Mouse (Mus musculus) testis, postnatal 10 days (tissue): ENCODE results near the gene Tmem56.

Experiments
- DNase-seq: peaks from one replicate; pipeline ENCODE4 v3.0.0; 2021; ENCODE audit warnings: low spot score

The Tmem56 gene

DNA sequence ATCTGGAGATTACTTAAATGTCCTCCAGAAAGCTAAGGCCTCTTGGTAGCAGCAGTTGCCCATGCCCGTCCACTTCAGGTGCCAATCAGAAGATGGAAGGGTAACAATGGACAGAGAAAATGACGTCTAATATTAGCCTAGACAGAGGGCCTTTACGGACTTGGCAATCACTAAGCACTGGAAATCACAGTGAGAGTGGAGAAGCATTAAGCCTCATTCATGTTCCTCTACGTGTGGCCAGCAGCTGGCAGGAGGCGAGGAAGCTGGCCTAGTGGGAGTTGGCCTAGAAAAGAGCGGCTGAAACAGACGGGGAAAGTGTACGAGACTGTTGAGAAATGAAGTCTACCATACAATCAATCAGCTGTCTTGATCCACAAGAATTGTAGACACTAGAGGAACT, 43.8 kb downstream of the Tmem56 start:
- DNase-seq = no peak

DNA sequence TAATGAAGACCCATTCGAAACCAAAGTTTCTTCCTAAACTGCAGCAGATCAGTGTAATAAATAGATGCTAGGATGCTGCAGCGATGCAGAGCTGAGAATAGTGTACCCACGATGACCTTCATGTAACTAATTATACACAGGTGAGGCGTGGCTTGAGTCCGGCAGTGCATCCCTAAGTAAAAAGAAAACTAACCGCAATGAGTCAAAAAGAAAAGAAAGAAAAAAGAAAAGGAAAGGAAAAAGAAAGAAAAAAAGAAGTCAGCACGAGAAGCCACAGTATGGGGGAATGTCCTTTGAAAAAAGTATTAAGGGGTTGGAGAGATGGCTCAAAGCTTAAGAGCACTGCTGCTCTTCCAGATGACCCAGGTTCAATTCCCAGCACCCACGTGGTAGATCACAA, 58.1 kb downstream of the Tmem56 start:
- no peak for DNase-seq

DNA sequence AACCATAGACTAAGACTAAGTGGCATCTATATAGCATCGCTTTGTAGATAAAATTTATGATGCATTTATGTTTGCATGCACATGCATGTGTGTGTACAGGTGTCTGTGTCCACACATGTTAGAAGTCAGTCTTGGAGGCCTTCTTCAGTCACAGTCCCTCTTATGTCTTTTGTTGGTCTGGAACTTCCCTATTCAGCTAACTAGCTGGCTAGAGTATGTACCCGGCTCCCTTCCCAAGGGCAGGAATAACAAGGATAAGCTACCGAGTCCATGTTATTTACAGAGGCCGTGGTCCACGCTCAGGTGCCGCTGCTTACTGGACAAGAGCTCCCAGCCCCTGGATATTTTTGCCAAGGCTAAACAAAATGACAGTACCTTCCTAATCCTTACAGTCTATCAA, 58.7 kb downstream of the Tmem56 start:
- no peak for DNase-seq

DNA sequence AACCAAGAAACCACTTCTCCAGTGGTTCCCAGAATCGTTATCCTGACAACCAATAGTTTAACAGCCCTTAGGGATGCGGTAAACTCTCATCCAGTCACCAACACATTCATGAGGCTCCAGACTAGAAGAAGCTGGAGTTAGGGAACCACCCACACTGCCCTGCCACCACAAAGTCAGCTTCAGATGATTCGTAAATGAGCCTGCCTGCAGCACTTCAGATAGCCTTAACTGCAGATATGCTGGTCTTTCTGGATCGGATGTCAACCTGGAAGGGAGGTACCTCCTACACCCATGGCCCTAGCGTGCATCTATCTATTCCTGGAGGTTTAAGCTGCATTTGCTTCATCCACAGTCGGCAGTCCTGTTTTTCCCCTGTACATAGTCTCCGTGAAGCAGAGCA, 60.9 kb downstream of the Tmem56 start:
- no peak for DNase-seq

DNA sequence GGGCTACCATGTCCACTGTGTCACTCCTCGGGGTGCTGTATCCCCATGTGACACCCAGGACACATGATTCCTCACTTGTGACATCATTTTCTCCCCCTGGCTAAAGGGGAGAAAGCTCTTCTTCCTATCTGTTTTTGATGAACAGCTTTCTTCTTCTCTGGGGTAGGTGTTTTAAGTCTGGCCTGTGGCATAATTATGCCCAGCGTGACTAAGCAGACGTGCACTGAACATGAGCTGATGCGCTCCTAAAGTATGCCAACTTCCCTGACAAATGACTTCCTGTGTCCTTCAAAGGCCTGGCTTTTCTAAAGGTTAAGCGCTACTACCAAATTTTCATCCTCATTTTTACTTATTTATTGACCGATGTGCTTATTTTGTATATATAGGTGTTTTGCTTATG, 65.9 kb downstream of the Tmem56 start:
- DNase-seq = no peak

DNA sequence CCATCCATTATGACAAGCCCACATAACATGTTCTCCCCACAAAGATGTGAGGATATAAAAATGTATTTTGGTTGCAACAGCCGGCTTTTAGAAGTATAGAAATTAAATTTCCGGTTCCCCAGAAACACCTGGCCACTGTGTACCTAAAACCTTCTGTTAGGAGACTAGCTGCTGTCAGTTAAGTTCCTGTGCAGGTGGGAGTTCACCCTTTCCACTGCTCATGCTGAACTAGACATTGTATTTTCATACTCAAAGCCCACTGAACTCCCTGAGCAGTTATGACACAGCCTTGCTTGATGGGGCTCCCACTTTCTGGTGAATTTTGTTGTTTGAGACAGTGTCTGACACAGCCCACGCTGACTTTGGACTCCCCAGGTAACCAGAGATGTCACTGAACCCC, 69.4 kb downstream of the Tmem56 start:
- no peak for DNase-seq

DNA sequence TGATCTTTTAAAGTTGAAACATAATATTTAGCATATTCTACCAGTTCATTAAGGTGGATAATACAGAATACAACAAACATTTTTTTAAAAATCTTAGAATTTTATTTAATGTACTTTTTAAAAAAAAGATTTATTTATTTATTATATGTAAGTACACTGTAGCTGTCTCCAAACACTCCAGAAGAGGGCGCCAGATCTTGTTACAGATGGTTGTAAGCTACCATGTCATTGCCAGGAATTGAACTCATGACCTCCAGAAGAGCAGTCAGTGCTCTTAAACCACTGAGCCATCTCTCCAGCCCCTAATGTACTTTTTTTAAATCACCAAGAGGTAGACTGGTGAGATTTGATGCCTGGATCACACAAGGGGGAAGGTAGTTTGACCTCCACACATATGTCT, 70.7 kb downstream of the Tmem56 start:
- no peak for DNase-seq

DNA sequence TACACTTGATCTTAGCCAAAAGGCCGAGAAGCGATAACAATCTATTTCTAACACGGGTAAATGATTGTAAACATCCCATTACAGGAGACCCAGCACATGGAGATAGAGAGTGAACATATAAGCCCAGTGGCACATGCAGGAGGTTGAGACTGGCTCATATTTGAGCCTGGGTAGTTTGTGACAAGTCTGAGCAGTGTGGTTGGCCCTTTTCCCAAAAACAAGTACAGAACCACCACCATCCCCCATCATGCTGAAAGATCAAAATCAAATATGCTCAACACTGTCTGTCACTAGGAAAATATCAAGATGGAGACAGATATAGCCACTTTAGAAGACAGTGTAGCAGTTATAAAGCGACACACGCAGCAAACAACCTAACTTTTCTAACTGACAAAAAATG, 73.9 kb downstream of the Tmem56 start:
- DNase-seq = no peak

DNA sequence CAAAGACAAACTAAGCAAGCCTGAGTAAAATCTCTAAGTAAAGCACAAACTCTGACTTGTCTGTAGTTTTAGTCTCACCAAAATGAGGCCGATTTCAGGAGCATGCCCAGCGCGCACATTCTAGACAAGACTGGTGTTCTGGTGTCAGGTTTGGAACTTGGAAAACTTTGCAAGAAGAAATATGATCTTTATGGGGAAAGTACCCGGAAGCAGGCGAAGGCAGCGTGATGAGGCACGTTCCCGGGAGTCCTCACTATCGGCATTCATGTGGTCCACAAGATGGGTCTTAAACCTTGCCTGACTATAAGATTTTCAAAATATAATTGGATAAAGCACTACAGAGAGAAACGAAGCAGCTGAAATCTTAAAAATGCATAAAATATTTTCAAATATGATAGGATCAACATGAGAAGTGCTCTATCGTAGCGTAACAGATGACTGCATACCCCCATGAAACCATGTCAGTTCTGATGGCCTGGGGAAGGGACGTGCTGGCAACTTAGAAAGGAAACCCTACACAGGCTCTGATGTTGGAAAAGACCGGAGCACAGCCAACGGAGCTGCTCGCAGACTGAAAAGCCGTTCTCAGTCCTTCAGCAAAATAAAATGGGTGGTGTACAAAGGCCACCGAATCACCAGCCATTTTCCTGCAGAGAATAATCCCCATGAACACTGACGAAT, 76.6 kb downstream of the Tmem56 start:
- DNase-seq = no peak

DNA sequence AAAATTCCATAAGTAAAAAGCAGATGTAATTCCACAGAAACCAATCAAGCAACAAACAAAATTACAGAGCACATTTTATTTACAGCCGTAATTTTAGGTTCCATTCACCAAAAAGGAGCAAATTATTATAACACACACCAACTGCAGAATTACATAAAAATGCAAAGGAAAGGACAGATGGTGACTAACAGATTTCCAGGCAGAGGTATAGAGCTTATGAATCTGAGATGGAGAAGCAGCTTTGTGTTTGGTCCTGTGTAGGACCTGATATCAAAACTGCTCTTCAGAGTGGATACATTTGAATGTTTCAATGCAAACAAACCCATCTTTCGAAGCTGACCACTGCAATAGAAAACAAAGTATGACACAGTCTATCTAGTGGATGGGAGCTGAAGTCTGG, 80.3 kb downstream of the Tmem56 start:
- no peak for DNase-seq

DNA sequence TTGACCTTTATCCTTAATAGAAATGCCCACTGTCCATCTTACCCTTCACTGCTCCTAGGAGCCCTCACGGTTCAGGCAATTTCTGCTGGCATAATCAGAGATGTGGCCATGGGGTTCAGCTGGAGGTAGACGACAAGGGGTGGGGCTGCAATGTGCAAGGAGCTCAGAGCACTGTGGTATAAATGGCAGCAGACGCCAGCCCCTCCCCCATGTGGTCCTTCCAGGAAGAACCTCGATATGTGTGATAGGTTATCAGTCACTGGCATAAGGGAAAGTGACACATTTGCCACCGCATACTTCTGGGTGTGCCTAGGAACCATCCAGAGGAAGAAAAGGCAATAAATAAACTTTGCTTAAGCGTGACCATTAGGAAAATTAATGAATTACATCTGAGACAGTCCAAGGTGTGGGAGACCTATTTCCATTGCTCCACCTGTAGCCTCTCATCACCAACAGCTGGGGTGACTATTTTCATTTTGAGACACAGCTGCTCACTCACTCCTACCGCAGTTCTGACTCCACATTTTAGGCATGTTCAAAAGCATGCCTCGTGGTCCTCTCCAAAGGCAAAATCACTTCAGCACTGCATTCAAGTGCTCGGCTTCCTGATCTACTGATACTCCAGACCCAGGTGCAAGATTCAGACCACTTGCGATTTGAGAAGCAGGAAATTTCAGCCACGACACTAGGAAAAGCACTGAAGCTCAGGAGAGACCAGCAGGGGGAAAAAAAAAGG, 81.7 kb downstream of the Tmem56 start:
- DNase-seq = no peak

DNA sequence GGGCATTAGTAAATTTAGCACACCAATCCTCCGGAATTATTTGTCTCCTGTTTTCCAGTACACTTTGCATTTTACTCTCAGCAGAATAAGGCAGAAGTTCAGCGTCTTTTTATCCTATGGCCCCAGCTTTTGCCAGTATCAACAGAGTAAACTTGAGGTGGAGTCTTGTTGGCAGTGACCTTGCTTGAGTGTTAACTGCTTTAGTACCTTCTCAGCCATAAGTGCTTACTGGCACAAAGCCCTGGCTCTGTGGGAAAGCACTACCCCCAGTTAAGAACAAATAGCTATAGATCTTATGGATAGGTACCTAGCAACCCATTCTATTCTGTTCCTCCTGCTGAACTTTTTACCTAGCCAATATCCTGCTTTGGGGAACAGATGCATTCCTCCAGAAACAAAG, 93.7 kb downstream of the Tmem56 start:
- DNase-seq = no peak

DNA sequence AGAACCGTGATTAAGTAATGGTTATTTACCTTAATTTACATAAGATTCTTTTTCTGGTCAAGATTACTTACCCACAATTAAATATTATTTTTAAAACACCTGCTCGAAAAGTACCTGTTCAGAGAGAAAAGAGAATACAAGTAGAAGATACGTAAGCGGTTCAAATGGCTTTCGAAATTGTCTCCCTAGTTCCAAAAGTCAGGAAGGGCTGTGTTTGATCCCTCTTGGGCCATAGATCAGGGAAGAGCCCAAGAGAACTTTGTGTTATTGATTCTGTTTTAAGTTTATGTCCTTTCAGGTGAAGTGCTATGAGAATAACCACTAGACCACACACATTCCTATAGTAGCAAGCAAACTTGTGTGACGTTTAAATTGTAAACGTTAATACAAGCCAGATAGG, 95.4 kb downstream of the Tmem56 start:
- DNase-seq = no peak

DNA sequence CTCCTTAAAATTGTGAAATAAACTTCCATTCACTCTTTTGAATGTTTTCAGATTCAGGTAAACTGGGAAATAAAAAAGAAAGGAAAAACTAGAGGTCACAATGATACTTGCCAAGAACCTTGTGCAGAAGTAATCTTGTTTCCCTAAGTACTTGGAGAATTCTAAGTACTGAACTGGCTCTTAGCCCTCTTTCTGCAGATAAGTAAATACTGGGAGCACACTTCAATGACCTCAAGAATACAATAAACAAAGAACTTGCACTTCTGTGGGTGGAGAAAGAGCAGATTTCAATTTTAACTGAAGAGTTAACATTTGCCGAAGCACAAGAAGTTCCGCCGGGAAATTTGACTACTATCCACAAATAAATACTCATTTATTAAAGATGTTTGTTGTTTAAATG, 96.0 kb downstream of the Tmem56 start:
- no peak for DNase-seq

DNA sequence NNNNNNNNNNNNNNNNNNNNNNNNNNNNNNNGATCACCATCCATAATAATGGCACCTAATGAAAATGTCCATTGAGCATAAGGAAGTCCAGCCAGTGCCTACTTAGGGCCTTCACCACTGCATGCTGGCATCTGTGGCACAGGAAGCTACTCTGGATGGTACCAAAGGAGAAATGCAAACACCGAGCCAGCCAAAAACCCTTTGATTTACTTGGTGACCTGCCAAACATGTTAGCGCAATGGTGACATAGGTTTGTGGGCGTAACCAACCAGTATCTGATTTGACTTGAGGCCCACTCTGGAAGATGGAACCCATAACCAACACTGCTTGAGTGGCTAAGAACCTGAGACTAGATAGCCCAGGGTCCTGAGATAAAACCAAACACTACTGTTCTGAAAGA, 97.7 kb downstream of the Tmem56 start:
- no peak for DNase-seq

DNA sequence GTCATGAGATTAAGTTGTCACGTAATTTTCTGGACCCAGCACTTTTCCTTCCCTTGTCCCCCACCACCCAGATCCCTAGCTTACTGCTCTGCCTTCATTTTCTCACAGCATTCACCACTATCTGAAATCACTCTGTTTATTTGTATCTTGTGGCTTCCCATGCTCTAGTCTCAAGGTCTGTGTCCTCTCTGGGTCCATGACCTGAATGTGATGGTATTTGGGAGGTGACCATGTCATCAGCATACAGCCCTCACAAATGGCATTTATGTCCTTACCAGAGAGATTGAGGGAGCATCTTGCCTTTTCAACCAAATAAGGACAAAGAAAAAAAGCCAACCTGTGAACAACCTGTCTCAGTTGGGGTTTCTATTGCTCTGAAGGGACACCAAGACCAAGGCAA, 106.9 kb downstream of the Tmem56 start:
- no peak for DNase-seq

DNA sequence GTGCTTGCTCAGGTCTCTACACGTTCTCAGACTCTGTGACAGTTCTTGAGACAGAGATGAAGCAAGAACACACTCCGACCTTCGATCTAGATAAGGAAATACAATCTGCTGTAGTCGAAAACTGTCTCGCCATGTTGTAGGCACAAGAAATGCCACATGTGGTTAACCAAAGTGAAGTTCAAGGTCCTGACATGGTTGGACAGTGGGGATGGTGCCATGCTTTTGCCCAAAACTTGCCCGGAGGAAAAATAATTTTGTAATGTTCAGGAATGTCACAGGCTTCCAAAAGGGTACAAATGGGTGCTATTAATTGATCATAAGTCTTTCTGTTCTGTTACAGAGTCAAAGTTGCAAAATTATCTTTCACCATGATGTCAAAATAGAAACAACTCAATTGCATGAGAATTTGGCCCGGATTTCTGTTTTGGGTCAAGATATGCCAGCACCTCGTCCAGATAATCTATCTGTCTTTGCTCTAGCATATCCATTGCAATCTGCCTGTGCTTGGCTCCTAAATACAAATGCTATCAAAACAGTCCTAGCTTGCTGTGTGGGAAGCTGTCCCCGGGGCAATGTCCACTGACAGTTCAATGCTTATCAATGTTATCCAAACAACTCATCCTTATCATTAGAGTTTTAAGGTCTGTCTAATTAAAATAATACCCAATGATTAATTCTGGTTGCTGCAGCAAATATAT, 108.5 kb downstream of the Tmem56 start:
- no peak for DNase-seq

DNA sequence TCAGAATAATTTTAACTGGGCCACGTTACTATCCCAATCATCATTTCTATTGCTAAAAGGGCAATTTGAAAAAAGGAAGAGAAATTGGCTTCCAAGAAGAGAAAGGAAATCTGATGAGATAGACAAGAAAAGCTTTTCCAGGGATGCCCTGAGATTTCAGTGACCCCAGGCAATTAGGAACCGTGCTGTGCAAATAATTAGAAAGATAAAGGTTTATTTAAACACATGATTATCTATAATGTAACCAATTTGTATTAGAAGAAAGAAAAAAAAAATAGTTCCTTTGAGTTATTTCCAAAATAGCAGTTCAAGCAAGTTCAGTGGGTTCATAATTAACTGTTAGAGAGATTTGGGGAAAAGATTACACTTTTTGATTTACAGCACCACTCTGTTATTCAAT, 110.2 kb downstream of the Tmem56 start:
- DNase-seq = no peak

DNA sequence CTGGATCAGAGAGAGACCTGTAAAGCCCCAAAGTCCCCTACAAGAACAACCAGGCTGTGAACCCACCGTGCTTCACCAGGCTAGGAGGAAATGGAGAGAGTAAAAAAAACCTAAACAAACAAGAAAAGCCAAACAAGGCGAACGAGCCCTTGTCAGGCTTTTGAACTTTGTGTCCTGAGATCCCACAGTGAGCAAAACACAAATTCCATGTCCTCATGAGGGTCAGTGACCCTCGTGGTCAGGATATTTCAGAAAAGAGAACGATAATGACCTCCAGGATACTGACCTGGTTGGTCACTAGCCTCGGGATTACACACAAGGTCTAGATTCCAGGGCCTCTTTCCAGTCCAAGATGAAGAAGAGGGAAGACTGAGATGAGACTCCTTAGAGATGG, 111.0 kb downstream of the Tmem56 start:
- DNase-seq = no peak

DNA sequence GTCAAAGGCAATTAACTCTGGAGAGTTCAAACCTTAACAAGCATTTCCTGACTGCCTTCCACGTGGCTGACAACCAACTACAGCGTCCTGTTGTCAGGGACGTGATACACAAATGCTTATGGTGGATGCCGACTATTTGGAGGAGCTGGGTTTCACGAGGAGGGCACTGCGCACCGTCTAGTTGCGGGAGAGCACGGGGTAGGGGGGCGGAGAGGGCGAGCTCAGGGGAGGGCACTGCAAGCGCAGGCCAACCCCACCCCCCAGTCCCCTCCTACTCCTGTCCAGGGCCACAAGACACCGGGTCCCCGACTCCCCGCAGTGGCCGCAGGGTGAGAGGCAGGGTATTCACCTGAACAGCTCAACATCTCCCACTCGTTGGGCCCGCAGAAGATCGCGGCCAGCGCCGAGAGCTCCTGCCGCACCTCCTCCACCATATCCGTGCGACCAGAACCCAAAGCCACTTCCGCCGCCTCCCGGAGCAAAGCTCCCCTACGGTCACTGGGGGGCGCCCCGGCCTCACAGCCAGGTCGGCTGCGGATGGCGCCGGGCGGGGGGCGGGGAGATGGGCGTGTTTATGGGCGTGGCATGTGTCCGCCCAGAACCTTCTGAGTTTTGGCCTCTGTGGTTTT, 111.5 kb downstream of the Tmem56 start, which contains the start of gene Rwdd3:
Gene Rwdd3 (minus strand): TSS at position 453 of the 629 bp plus-strand sequence.
- peak; percentile 92 for DNase-seq

DNA sequence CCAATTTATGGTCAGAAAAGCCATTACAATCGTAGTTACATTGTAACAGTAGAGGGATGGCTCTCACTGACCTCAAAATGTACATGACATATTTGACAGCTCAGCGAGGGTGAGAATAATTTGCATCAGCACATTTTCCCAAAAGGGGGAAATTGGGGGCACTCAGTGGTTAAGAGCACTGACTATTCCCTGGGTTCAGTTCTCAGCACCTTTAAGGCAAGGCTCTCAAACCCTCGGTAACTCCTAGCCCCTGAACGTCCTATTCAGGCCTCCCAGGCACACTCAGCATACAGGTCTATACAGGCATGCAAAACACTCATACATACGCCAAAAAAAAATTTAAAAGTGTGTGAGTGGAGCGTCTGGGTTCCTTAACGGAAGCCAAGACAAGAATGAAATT, 112.3 kb downstream of the Tmem56 start:
- DNase-seq = no peak

DNA sequence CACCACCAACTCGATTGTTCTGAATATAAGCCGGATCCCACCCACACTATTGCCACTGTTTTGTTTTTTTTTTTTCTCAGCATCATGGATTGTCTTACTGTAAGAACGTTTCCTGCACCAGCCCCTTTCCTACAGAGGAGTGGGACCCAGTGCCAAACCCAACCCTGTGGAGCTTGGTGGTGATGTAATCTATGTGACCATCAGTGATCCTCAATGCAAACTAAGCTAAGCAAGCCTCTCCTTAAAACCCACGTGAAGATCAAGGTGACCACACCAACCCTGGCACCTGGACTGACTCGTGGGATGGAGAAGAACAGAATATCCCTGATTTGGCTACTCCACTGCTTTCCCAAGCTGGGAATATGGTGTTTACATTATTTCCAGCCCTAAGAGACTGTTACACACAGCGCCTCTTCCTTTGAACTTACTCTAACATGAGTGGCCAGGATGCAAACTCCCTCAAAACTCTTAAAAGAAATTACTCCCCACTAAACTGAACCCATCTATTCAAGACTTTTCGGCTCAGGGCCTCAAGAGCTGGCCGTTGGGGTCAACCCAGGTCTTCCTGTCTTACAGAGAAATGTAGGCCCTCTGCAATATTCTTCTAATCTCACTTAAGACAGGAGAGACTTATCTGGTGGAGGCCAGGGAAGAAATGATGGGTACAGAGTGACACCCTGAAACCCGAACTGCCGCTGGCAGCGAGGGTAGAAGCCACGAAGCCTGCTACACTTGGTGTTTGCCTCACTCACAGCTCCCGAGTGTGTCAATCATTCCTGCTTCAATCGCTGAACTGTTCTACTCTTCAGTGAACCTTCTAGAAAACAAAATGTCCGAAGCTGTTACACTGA, 113.6 kb downstream of the Tmem56 start:
- no peak for DNase-seq
